ENCODE assay signal across 18 mouse cellular contexts in genomic region chr5:21827643-21828042, GRCm38 (mm10). TPM values are rescaled to one million over a fixed set of nuclear protein-coding genes. Genes with fewer than 3 reads are reported as not detected.
"Had no signal": no experiment of that assay in that cellular context is flagged by ENCODE, and none has a peak within 500 bp of the region (broad histone marks: within the 10 kb centered on the region; RNA-seq: fewer than 3 reads in every experiment).

No protein-coding gene starts in this region.

- H3K36me3 ChIP-seq: liver, embryonic 13.5 days; stomach, embryonic 15.5 days had no signal

- DNase-seq: kidney, adult 11 months; kidney, postnatal 14 days; layer of hippocampus, adult 9-11 months; liver, embryonic 13.5 days; lung, adult 2 months; lung, postnatal 14 days; lung, postnatal 4 days; right cerebral cortex, postnatal 25 days; spleen, adult 18-20 months; thymus, adult 18-20 months; thymus, postnatal 36 days had no signal

- H3K27ac ChIP-seq: layer of hippocampus, adult 2 months; liver, embryonic 13.5 days; stomach, embryonic 15.5 days had no signal

- H3K9me3 ChIP-seq: liver, embryonic 13.5 days; stomach, embryonic 15.5 days had no signal

- H3K4me2 ChIP-seq: liver, embryonic 13.5 days; midbrain, embryonic 11.5 days; stomach, embryonic 15.5 days had no signal

- H3K4me1 ChIP-seq: liver, embryonic 13.5 days; stomach, embryonic 15.5 days had no signal

- H3K9ac ChIP-seq: liver, embryonic 13.5 days; stomach, embryonic 15.5 days had no signal

- H3K27me3 ChIP-seq: liver, embryonic 13.5 days; stomach, embryonic 15.5 days had no signal

- H3K4me3 ChIP-seq: layer of hippocampus, adult 2 months; liver, embryonic 13.5 days; stomach, embryonic 15.5 days had no signal

RNA-seq across cellular contexts. Expression of gene Slc26a5, which starts 37.8 kb away (rescaled TPM):
- polyA plus RNA-seq: large intestine, adult 2 months; liver, adult 2 months; liver, embryonic 13.5 days; liver, embryonic 16.5 days; lung, adult 2 months; neural tube, embryonic 11.5 days; stomach, embryonic 15.5 days had no signal
